Mouse (Mus musculus): Measurements from ENCODE around the gene Tmem123.

The Tmem123 gene

GRCm38 (mm10) chr9:7763614-7764300 lies at the start of gene Tmem123:
TSS of gene Tmem123 (plus strand) at chr9:7764041.
- peak; percentile 79 for DNase-seq

DNA sequence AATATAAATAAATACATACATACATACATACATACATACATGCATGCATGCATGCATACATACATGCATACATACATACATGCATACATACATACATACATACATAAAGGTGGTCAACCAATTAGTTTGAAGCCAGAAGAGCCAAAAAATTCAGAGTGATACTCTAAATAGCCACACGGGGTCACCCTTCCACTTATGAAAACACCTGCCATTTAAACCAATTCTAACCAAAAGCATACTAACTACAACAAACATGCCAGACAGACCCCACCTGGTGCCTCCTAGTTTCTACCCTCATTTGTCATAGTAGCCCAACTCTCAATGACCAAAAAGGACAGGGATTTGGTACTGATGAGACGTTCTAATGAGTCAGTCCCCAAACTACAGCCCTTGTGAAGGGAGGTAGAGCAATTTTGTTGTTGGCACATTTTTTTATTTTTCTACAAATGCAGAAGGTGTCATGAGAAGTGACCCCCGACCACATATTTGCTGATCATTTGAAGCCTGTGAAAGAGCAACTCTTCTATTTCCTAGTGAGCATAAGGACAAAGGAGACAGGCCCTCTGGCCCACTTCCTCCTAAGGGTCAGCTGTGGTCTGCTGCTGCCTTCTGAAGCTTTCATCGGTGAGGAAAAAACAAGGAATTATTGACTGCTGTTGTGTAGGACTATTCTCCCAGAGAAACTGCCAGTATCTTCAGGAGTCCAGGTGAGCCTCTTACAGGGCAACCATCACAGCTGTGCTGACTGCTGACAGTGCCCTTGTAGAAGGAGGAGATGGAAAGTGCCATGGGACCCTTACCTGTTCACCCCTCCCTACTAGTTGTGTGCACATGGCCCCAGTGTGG lies 49.6 kb upstream of the Tmem123 start:
- peak; percentile 9 for DNase-seq

DNA sequence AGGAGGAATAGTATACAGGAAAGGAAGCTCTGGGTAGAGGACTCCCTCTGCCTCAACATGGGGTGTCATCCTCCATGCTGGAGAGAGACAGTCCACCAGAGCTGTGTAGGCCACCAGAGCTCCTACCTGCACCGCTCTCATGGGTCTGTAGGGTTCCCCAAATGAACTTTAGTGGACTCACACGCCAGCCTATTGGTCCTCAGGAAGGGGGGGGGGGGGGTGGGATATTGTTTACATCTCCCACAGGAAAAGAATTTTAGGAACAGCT lies 49.0 kb upstream of the Tmem123 start:
- DNase-seq, result no peak

DNA sequence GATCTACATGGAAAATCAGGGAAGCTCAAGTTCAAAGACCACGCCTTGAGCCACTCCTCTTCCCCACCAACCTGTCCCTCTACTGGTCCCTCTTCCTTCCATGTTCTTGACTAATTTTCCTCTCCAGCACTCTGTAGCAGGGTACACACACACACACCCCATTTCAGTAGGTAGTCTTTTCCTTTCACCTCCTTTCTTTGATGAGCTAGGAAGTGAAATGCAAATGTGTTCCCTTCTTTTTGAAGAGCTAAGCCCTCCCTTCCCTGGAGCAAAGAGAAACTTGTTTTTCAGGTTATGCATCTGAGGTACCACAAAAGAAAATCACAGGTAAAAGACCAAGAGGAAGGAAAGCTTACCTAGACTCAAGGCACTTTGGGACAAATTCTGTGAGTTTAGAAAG lies 42.3 kb upstream of the Tmem123 start:
- no peak for DNase-seq

GRCm38 (mm10) chr9:7728997-7729396 lies 34.8 kb upstream of the Tmem123 start:
- DNase-seq, result no peak

DNA sequence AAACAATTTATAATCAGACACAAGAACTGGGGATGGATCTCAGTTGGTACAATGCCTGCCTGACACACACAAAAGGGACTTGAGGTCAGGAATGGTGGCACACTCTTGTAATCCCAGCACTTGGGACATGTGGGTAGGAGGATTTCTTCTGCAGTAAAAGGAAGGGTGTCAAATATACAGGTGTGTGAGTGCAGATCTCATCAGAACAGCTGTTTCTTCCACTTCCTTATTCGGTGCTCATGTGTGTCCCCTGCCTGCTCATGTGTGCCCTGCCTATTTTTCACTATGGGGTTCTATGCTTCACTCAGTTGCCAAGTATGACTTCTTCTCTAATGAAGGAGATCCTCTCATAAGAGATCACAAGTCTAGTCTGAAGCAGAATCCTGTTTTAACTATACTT lies 21.1 kb upstream of the Tmem123 start:
- no peak for DNase-seq

DNA sequence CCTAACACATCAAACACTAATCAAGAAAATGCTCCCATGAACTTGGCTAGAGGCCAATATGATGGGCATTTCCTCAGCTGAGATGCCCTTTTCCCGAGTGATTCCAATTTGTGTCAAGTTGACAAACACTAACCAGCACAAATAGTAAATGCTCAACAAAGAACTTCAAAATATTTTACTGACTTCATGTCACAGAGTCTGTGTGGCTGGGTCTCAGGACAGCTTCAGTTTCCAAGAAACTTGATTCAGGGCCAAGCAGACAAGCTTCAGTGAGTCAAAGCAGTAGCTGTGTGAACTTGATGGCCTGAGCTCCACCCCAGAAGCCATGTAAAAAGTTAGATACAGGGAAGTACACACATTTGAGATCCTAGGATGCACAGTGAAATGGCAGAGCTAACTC lies 19.7 kb upstream of the Tmem123 start:
- DNase-seq, result no peak

- no peak for DNase-seq
Observed at GRCm38 (mm10) chr9:7748881-7749280, 15.0 kb upstream of the Tmem123 start.

DNA sequence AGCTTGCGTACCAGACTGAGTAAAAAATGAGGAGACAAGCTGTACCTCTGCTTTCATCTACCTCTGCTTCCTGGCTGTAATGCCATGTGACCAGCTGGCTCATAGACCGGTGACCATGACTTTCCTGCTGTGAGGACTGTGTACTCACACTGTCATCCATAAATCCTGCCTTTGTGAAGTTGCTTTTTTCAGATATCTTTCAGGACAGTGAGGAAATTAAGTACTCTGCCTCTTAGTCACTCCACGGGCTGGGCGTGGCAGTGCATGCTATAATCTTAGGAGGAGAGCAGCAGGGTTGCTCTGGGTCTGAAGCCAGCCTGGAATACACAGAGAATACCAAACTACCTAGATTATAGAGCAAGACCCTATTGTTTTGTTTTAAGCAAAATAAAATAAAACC lies 14.3 kb upstream of the Tmem123 start:
- no peak for DNase-seq

DNA sequence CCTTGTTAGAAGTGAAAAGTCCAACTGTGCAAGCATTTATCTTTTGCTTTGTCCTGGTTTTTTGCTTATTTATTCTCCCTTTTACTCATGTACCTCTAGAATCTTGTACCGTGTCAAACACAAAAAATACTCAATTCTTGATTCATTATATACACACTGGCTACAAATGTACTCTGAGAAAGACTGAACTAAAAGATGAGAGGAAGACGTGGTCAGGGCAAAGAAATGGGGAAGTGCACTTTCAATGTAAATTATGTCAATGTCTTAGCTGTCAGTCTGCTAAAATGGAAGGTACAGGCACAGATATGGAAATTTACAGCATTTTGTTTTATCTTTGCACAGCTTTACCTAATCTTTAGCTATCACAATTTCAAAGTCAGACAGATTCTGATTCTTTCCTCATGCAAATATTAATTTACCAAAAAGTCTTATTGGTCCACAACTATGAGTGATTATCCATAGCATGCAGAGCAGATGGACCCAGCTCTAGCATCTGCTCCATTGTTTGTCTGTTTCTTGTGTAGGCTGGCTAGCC lies 7.9 kb upstream of the Tmem123 start:
- DNase-seq, result no peak

GRCm38 (mm10) chr9:7761906-7762455 lies 1.9 kb upstream of the Tmem123 start:
- no peak for DNase-seq

GRCm38 (mm10) chr9:7762741-7763140 lies 1.1 kb upstream of the Tmem123 start:
- DNase-seq, result no peak

DNA sequence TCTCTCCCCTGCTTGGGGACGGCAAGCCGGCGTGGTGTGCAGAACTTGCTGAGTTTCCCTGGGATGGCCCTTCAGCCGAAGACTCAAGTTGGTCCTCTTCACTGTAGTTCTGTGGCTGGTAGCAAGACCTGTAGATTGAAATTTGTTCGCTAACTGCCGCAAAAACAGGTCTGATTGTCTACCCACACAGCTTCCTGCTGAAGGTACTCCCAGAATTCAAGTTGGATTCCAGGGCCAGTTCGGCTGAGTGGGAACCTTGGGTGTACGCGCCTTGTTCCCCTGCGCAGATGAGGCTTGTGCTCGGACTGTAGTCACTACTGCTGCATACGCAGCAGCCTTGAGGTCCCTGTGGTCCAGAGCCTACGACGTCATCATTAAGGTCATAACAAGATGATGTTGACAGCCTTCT lies 626 bp downstream of the Tmem123 start:
- DNase-seq, result no peak

- no peak for DNase-seq
Observed at GRCm38 (mm10) chr9:7765236-7765635, 1.4 kb downstream of the Tmem123 start.

DNA sequence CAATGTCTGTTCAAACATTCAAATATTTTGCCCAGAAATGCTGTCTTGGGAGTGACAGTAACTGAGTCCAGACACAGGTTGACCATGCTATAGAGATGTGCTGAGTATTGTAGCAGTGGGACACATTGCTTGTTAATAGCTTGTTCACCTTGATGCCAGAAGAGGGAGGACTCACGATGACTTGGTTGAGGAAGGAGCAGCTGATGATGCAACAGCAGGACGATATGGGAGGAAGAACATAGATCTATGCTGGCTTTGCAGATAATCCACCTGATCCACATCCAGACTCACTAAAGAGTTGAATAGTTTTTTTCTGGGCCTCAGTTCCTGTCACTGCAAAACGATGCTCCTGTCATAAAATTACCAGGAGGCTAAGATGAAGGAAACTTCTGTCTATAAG lies 2.7 kb downstream of the Tmem123 start:
- DNase-seq, result no peak

- no peak for DNase-seq
Observed at GRCm38 (mm10) chr9:7767526-7767925, 3.7 kb downstream of the Tmem123 start.

- DNase-seq, result no peak
Observed at GRCm38 (mm10) chr9:7769081-7769480, 5.2 kb downstream of the Tmem123 start.

DNA sequence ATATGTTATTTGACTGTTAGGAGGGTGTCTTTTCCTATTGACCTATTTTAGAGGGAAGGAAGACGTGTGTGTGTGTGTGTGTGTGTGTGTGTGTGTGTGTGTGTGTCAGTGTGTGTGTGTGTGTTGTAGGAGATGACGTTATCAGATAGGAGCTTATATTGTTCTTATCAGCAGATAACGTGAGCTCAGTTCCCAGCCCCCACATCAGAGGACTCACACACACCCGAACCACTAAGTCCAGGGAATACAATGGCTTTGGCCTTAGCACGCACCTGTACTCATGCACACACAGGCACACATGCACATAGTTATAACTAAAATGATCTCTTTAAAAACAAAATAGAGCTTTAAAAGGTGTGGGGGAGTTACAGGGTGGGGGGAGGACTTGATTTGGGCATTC lies 5.7 kb downstream of the Tmem123 start:
- DNase-seq, result no peak

GRCm38 (mm10) chr9:7772361-7772760 lies 8.5 kb downstream of the Tmem123 start:
- DNase-seq, result no peak

DNA sequence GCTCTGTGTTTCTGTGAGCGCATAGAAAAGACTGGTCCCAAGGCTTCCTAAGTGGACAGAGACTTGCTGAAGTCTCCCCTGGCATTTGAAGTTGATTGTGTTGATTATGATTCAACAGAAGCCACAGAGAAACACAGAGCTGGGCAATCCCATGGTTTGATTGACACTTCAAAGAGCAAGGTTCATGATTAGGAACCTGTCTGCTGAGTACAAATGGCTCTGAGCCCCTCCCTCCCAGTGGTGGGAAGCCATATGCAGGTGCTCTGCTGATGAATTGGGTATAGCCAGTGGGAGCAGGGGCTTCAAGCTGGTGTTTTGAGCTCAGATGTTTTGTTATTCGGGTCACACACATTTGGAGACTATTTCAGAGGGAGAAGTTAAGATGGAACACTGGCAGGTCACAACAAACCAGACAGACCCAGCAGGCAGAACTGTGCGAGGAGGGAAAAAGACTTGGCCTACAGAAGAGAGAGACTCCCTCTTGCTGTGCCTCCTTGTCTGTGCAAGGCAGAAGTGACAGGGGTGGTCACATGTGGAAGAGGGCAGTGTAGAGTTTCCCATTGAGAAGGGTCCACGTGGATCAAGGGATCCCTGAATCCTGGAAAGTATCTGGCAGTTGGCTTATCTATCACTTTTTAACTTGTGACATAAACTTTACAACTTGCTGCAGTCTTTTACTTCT lies 9.1 kb downstream of the Tmem123 start:
- DNase-seq, result no peak

DNA sequence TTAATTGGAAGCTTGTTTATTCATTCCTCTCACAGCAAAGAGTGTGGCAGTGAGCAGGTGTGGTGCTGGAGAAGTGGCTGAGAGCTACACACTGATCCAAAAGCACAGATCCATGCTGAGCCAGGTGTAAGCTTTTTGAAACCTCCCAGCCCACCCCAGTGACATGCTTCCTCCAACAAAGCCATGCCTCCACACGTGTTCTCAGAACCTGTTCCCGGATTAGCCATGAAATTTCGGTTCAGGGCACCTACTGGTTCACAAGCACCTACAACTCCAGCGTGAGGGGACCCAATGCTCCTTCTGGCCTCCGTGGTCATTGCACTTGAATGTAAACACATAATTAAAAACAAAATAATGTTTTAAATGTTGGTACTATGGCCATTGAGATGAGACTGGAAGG lies 9.8 kb downstream of the Tmem123 start:
- DNase-seq, result no peak

DNA sequence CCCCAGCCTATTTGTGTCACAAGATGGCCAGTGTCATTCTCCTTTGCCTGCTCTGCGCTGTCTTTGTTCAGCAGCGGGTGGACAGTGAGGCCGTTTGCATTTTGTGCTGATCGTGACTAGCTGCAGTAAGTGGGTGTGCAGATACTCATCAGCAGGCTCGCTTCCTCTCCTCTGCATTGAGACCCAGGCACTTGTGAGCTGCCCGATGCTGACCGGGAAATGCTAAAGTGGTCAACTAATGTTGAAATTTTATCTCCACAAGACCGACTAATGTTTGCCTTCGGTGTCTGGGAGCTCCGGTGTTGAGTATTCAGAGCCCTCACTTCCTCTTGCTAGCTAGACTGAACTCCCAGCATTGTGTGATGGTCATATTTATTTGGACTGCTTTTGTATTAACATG lies 10.7 kb downstream of the Tmem123 start:
- DNase-seq, result no peak

DNA sequence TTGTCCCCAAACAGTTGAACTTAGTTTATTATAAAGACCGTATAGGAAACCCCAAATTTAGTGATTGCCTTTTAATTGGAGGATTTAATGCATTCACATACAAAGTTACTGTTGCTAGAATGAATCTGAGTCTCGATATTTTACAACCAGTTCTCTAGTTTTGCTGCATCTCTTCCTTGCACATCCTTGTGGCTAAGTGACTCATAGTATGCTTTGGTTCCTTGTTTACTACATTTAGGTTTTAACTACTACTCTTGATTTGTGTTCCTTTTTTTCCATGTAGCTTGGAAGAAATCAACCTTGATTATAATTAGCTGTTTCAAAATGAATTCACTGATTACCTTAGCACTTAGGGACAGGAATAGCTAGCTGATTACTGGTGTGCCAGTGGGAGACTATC lies 11.2 kb downstream of the Tmem123 start:
- DNase-seq, result no peak

DNA sequence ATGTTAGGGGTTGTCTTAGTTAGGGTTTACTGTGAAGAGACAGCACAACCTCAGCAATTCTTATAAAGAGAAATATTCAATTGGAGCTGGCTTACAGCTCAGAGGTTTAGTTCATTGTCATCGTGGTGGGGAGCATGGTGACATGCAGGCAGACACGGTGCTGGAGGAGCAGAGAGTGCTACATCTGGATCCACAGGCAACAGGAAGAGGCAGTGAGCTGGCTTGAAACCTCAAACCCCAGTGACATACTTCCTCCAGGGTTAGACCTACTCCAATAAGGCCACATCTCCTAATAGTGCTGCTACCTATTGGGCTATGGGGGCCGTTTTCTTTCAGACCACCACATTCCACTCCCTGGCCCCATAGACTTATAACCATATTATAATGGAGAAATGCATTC lies 12.1 kb downstream of the Tmem123 start:
- DNase-seq, result no peak
